Comparison of ENCODE assay signal across 9 mouse cellular contexts in the genomic region with DNA sequence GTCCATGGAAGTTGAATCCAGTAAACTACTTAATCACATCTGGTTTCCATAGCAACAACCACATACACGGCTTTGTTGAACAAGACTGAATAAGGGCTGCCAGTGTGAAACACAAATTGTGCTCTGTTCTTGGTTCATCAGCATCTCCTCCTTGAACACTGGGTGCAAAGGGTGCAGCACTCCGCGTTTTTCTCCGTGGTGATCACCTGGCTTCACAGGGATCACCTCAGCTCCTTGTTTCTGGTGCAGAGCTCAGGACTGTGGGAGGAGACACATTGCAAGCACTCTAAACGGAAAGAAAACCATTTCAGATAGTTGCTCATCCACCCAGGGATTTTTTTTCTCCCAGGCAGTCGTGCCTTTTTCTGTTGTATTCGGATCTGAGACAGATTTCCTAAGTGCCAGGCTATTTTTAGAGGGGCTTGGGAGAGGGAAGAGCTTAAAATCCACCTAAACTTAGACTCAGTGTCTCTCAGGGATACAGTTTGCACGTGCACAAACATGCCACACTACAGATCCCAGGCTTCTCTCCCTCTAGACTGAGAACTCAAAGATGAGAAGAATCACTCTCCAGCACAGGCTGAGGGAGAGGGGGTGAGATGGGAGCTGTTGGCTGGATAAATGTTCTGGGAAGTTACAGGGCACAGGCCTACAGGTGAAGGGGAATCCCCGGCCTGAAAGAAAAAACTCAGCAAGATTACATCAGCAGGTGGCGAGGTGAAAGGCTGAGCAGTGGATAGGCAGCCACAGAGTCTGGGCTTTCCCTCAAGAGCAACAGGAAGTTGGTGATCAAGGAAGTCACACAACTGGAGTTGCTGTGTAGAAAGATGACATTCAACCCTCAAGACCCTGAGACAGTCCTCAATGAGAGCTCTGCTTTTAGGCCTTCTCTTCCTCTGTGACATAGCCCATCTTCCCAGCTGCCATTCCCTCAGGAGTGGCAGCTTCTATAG. TPM values are rescaled to one million over a fixed set of nuclear protein-coding genes. Genes with fewer than 3 reads are reported as not detected.
DNase-seq lines count a peak whose midpoint lies in the region; ATAC-seq lines count a peak whose summit lies in the region.
"Had no signal": no experiment of that assay in that cellular context is flagged by ENCODE, and none has a peak within 500 bp of the region (broad histone marks: within the 10 kb centered on the region; RNA-seq: fewer than 3 reads in every experiment).

No protein-coding gene starts in this region.

- no peak overlapping the region for H3K4me2 ChIP-seq in hindbrain, embryonic 15.5 days
- H3K4me2 ChIP-seq: limb, embryonic 12.5 days had no signal

- peak; percentile 8; the same call in 1 of the 2 replicates for ATAC-seq in erythroblast, adult 5-6 weeks (replicated peaks; ENCODE audit: low FRiP score, poor library complexity, severe bottlenecking)
- ATAC-seq in hindbrain, embryonic 15.5 days (ENCODE audit: low FRiP score, low read depth): 0 out of 2 replicates have a peak, but pooled peaks have one; percentile 66

- peak overlapping the region; percentile 69 for H3K27ac ChIP-seq in hindbrain, embryonic 15.5 days (replicated peaks)
- H3K27ac ChIP-seq: limb, embryonic 12.5 days had no signal

- H3K9ac ChIP-seq in hindbrain, embryonic 15.5 days: no peak overlapping the region
- H3K9ac ChIP-seq: limb, embryonic 12.5 days had no signal

- no peaks in the 10 kb centered on the region for H3K36me3 ChIP-seq in hindbrain, embryonic 15.5 days
- H3K36me3 ChIP-seq: limb, embryonic 12.5 days had no signal

- no peaks in the 10 kb centered on the region for H3K9me3 ChIP-seq in hindbrain, embryonic 15.5 days

- no peak overlapping the region for H3K4me3 ChIP-seq in hindbrain, embryonic 15.5 days
- H3K4me3 ChIP-seq: limb, embryonic 12.5 days had no signal

- H3K4me1 ChIP-seq in hindbrain, embryonic 15.5 days (replicated peaks): peaks cover 13% of the 10 kb centered on the region

- WGBS in hindbrain, embryonic 15.5 days: 42% methylated on average over 10 of the region's 10 CpGs

- peak; percentile 13 for DNase-seq in embryo, embryonic 10 days (ENCODE audit: low spot score)
- DNase-seq in embryo, embryonic 9.5 days (ENCODE audit: extremely low spot score): no peak
- DNase-seq in CD8-positive naive resting alpha-beta T cell, adult 2 months (ENCODE audit: low read depth in 2 of 2, low spot score in 2 of 2): peak; percentile 72 to 73
- peak; percentile 63 for DNase-seq in lung, postnatal 36 days
- DNase-seq in spleen, adult 12 weeks (ENCODE audit: low spot score): peak; percentile 41
- DNase-seq in urinary bladder, postnatal 10 days (ENCODE audit: low spot score): no peak

- H3K27me3 ChIP-seq in hindbrain, embryonic 15.5 days: no peaks in the 10 kb centered on the region
- H3K27me3 ChIP-seq: limb, embryonic 12.5 days had no signal

RNA-seq across cellular contexts. Expression of gene Gpcpd1, which starts 19.9 kb away (rescaled TPM):
- total RNA-seq in erythroblast, adult 5-6 weeks (2015; ENCODE audit: low replicate concordance): 1,227 and 1,267 TPM in 2 replicates
- 1,445 and 1,475 TPM in 2 replicates for total RNA-seq in erythroblast, adult 5-6 weeks (2017; ENCODE audit: low replicate concordance)
- polyA plus RNA-seq in hindbrain, embryonic 15.5 days (2015; fragmentation: Nextera tagmentation; extraction: Ambion mirVana): 72.7 and 76.3 TPM in 2 replicates

Comparison
In these comparisons a context has a peak if more than half of its experiments do, and no peak if none do; other contexts are left out.
1. DNase-seq: peak in embryo, embryonic 10 days (single experiment), CD8-positive naive resting alpha-beta T cell, adult 2 months (2 of 2), lung, postnatal 36 days (single experiment) and spleen, adult 12 weeks (single experiment); none in embryo, embryonic 9.5 days (single experiment) and urinary bladder, postnatal 10 days (single experiment).